Mouse (Mus musculus) layer of hippocampus, postnatal 25 days (tissue): ENCODE measurements at regions not wholly inside any gene's neighbourhood (a gene's known extent, or its start where the extent isn't known, plus 50 kb on each side); places are given as distances from the start of the nearest gene placed in this dataset.

Experiments
- DNase-seq, 2 experiments: peaks; one replicate each; pipeline ENCODE4 v3.0.0; 2022; ENCODE audit warnings: mixed read lengths in 2 of 2, low spot score in 1 of 2; ENCODE audit errors: extremely low spot score in 1 of 2

DNA sequence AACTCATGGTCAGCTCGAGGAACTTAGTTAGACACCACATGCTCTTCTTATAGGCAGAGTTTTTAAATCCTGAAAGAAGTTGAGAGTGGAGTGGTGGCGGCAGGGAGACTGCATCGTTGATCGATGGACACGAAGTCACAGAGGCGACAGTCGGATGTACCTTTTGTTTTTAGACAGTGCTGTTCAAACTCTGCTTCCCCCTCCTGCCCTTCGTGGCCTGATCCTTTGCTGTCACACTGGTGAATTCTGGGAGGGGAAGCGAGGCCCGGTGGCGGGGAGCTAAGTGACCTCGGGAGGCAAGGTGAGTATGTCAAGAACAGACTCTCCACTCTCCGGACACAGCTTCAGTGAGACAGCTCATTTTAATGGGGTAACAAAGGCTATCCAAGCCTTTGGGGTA lies 155.5 kb downstream of the Cog6 start:
- DNase-seq: no peak

DNA sequence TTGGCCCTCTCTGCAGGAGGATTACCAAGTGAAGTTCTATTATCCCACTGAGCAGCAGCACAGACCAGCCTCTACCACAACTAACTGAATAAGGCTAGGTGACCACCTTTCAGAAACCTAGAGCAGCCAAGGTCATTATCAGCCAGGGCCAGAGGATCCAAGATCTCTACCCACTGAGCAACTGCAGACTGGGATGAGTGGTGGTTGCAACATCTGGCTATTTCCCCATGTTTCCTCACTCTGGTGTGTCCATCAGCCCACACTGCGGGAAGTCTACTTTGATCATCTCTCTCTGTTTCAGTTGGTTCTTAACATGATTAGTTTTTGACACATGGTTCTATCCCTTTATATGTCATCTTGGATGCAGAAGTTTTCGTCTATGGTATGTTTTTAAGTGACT lies 157.2 kb downstream of the Cog6 start:
- DNase-seq: no peak

DNA sequence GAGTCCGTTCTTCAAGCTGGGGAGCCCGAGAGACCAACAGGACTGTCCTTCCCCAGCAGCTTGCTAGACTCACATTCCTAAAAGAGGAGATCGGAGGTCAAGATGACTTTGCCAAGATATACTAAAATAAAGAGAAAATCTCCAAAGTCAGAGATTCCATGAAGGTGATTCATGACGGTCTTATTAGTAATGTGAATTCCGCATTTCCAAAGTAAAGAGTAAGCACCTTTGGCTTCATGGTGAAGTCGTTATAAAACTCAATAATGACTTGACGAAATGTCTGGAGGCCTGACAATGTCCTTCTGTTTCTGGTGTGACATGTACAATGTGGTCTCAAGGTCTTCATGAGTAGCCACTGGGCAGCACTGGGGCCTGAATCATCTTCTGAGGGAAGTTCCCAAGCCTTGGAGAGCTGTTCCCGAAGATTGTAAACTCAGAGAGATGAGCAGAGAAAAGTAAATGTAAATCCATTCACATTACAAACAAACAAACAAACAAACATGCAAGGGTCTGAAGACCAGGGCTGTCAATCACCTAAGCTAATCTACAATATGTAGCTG lies 157.7 kb downstream of the Cog6 start:
- no peak for DNase-seq

DNA sequence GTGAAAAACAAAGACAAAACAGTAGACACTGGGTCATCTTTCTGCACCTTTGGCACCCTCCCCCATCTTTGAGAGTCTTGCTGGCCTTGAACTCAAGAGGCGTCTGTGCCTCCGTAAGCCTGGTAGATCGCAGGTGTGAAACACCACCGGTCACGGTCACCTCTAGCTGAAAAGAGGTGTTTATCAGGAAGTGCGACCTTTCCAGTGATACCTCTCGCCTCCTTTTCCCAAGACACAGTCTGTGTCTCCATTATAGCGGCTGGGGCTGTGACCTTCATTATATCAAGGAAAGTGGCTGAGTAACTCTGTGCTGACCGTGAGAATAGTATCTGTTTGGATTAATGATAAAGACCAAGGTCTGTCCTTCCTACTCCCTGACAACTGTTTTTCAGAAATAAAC lies 158.8 kb downstream of the Cog6 start:
- no peak for DNase-seq

DNA sequence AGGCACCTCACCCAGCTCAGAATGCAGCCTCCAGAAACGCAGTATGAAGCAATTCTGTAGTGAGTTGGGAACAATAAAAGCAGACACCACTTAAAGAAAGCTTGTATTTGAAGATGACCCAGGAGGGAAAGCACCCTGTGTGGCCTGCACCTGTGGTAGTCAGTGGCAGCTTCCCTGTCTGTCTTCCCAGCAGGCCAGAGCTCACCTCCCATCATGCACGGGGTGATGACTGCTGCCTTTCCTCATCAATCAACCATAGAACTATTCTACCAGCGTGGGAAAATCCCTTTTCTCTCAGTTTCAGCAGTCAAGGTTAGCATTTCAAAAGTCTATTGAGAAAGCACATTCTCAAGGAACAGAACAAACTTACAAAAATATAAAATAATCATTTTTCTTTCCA lies 160.0 kb downstream of the Cog6 start:
- no peak for DNase-seq

DNA sequence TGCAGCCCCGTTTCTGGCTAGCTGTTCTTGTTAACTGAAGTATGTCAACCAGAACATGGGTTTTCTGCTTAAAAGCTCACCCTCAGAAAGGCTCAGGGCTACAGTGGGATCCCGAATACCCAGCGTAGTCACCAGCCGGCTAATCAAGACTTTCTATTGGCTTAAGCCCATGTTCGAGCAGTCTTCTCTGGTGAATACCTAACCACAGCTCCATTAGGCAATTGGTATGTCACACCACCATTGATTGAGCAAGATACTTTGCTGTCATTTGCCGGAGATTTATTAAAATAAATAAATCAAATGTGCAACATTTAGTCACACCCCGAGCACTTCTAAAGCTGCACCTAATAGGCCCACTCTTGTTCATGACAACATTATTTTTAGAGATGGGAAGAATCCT lies 162.5 kb downstream of the Cog6 start:
- DNase-seq: no peak

DNA sequence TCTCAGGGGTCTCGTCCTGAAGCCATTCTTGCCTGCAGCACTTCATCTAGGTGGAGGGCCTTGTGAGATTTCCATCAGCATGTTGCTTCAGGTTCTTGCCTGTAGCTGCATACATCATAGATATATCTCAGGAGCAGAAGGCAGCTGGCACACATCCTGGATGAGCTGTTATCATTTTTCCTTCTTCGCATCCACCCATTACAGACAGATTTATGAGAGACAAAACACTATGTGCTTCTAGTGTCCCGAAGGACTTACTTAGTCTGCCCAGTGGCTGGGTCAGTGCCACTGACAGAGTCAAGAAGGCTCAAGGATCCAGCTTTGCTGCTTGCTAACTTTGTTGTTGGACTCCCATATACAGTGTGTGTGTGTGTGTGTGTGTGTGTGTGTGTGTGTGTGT lies 163.9 kb downstream of the Cog6 start:
- DNase-seq: no peak

DNA sequence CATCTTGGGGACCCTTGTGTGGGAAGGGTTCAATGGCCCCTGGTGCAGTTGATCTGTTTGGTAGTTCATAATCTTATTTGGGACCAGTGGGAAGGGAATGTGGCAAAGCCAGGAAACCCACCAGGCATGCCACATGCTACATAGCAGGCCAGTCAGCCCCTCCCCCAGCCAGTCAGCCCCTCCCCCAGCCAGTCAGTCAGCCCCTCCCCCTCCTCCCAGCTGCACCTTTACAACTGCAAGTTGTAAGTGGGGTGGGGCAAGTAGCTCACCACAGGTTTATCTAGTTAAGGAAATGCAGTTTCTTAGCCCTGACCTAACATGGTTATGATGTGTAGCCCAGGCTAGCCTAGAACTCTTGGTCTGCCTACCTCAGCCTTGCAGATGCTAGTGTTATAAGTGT lies 171.9 kb downstream of the Cog6 start:
- no peak for DNase-seq

DNA sequence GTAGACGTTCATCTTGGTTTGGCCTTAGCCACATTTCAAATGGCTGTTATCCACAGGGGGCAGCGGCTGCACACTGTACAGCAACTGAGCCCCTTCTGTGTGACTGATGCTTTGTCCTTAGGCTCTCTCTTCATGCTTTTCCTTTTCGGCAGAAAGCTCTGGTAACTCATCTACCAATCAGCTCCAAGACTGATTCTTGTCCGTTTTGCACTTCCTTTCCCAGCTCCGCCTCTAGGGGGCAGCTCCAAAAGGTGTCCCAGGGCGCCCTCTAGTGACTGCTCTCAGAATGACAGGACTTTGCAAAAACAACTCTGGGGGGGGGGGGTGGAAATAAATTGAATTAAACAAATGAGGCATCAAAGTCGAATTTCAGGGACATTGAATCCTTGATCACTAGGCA lies 173.0 kb downstream of the Cog6 start:
- DNase-seq: peak; percentile 76 to 96

DNA sequence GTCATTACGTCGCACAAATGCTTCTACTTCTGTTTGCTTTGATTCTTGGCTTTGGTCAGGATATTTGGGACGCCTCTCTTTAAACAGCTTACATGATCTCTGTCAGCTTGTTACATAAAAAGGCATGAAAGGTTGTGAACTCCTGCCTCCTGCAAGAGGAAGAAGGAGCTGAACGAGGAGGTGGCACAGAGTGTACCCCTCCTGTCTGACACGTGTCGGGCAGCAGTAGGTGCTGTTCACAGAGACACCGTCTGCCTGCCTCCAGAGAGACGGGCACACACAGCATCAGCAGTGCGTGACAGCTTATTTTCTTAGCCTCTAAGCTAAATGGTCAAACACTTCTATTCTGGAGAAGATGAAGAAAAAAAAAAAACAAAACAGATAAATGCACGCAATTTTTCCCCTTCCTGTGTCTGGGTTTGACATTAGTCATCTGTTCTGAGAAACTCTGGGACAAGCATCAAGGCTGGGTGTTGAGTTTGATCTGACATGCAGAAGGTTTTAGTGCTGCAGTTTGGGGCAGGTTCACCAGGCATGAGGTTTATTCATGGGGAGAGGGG lies 174.1 kb downstream of the Cog6 start:
- DNase-seq: no peak

DNA sequence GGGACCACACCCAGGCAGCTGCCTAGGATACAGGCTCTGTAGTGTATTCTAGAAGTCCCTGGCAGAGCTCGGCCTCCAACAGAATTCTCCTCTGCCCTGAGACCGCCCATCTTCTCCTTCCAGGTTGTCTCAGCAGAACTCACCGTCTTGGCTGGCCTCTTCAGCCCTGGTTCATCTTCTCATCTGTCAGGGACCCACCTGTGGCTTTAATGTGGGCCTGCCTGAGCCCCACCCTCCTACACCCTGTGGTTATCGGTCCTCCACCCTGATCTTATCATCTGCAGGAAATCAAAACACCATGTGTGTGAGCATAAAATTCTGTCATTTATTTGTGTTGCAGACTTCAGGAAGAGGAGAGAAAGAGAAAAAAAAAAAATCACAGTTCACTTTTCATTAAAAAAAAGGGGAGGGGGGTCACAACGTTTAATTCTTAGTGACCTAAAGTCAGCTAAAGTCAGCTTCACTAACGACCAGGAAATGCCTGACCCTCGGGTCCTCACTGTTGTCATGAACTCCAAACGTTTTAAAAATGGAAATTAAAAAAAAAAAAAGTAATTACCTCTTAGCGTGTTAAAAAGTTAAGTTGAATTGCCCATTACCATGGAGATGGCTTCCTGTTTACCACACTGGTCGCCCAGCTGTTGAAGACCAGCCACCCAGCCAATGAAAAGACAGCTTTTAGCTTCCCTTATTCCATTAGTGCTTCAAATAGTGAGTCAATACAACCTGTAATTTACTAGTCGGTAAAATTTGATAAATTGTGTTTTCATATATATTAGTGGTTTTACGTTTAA lies 176.7 kb downstream of the Cog6 start:
- DNase-seq: no peak

DNA sequence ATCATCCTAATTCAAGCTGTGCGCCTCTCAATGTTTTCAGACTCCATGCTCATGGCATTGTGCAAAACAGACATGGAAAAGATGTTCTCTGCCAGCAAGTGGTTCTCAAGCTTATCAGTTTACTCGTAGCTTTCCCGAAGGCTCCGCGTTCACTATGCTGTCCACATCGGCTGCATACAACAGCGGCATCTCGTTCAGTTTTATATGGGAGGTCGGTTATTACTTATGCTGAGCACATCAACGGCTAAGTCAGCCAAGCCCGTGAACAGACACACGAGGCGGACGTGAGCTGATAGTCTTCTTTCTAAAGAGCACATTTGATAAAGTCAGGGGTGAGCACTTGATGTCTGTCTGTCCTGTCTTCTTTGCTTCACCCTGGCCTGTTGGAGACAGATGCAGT lies 179.0 kb downstream of the Cog6 start:
- DNase-seq: no peak

DNA sequence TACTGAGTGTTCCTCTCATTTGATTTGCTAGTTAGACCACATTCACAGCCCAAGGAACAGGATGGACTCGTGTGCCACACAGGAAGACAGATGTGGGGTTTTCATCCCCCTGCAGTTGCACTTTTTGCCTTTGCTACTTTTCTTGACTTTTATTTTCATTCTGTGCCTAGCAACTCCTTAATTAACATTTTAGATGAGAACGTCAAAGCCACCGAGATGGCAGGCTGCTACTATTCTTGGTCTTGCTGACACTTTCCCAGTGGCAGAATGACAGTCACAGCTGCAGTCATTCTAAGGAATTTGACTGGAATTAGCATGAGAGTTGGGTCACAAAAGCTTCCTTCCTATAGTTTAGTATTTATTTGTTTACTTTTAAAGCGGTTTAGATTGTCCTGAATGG lies 179.5 kb downstream of the Cog6 start:
- DNase-seq: no peak

DNA sequence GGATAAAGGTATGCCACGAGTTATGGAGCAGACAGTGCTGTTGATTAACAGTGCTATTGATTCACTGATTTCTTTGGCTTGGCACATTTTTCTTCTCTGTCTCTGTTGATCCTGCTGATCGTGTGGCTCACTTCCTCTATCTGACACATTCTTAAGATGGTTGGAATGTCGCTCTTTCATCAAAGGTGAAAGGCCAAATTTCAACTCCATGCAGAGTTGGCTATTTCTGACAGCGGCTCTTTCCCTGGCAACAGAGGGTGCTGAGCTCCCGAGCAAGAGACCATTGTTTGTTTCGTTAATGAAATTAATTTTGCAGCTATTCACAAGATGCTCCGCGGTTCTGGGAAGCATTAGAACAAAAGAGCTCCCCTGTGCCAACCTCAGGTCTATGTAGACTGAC lies 180.3 kb downstream of the Cog6 start:
- DNase-seq: no peak

DNA sequence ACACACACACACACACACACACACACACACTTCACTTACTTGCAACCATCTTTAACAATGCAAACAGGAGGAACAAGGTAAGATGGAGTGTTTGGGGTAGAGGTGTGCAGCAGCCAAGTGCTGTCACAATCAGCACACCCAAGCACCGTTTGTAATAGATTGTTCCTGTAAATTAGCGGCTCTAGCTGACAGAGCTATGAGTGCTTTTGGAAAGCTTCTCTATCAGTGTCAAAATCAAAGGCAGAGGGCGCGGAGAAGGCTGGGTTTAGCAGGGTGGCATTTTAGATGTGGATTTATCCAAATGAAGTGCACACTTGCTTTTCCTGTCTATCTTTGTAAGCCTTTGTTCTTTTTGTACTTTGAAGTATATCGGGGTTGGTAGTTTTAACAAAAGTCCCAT lies 184.6 kb downstream of the Cog6 start:
- DNase-seq: no peak

DNA sequence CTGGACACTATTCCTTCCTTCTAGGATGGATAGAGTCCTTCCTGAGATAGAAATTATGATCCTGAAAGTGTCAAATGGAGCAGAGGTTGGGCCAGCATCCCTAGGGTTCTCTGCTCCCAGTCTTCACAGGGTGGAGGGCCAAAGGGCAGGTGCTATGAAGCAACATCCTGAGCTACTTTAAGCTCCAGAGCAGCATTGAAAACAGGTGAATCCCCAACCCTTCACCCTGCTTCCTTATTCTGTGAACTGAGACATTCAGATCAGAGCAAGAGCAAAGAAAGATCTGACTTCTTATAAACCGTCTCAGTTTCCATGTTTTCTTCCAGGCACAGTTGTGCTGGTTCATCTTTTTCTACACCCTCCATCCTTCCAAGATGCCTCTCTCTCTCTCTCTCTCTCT lies 185.1 kb downstream of the Cog6 start:
- DNase-seq: no peak

DNA sequence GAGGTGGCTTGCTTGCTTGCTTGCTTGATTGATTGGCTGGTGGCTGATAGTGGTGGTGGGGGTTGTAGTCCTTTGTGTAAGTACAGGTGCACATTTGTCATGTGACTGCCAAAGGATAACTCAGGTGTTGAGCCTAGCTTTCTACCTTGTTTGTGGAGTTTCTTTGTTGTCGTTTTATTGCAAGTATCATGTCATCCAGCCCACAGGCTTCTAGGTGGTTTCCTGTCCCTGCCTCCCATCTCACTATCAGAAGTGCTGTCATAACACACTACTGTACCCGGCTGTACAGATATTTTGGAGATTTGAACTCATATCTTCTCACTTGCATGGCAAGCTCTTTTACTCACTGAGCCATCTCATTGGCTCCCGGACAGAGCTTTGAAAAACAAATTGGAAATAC lies 186.9 kb downstream of the Cog6 start:
- no peak for DNase-seq

DNA sequence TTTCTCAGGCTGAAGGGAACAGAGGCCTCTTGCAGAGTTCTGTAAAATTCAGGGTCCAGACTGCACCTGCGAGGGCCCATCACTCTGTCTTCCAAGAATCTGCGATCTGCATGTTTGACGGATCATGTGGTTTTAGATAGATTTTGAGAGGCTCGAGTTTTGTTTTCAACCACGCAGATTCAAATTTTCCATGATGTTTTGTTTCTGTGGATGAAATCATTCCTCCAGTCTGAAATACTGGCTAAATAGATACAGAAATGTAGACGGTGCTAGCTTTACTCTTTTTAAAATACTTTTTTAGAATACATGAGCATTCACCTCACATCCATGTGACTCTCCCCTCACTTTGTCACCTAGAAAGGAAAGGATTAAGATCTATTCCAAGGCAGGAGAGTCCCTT lies 188.0 kb downstream of the Cog6 start:
- DNase-seq: no peak

DNA sequence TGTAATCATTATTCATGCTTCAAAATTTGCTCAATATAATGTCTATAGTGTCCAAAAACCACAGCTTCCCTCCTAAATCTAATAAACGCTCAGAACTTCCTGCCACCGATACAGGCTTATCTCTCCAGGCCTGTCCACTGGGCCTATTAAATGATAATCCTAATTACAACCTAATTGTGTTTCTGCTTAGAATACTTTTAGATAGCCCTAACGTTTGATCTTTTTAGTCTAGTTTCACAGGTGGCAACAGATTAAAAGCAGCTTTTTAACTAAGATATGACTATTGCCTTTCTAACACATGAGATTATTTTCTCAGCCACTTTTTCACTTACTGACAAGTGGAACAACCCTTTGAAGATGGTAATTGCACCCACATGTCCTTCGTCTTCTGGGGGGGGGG lies 188.6 kb downstream of the Cog6 start:
- DNase-seq: no peak

DNA sequence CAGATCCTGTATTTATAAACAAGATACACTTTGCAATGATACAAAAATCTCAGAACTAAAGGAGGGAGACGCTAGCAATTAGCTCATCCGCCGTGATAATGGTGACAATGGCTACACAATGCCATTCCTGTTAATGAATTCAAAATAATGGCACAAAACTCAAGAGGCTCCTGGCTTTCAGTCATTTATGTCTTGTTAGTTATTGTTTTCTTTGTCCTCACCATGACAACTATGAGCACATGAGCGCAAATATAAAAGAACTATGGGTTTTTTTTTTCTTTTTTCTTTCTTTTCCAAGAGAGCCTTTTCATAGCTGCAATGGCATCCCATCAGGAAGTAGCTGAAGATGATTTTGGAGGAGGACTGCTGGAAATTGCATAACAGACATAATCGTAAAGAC lies 194.2 kb downstream of the Cog6 start:
- no peak for DNase-seq

DNA sequence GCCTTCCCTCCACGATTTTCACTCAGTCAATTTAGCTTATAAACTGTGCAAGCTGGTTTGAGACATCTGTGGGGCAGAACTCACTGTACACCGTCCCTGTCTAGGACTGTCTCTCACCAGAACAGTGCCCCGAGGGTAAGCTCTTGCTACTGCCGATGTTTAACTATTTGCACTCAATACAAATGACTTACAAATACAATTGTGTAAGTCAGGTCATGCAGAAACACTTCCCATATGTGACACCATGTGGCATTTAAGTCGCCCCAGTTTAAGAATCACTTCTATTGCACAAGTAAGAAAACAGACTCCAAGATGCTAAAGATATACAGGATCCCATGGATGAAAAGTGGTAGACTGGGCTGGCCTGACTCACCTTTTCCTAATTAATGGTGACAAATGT lies 195.6 kb downstream of the Cog6 start:
- DNase-seq: no peak

DNA sequence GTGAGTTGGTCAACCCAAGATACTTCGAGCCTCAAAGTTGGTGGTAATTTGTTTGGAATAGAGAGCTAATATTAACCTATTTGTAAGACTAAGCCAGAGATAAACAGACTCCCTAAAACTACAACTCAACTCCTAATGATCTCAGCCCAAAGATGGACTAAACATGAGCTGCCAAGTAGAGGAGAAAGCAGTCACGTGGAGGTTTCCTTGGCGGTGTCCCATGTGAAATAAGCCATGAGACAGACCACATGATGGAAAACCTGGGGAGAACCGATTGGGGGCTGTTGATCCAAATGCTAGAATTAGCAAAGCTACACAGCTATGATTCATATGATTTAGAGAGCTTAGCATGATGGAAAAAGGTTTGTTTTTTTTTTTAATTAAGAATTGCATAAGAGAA lies 198.6 kb downstream of the Cog6 start:
- no peak for DNase-seq
